Mouse (Mus musculus): ENCODE data around the gene Smg6. TPM values are rescaled to one million over a fixed set of nuclear protein-coding genes. Genes with fewer than 3 reads are reported as not detected.
A peak's percentile ranks its signal among the peaks of the same experiment; 100 is the strongest.

Smg6 gene
- polyA plus RNA-seq, 1 experiment from 2014 or later = 21.0 TPM

DNA sequence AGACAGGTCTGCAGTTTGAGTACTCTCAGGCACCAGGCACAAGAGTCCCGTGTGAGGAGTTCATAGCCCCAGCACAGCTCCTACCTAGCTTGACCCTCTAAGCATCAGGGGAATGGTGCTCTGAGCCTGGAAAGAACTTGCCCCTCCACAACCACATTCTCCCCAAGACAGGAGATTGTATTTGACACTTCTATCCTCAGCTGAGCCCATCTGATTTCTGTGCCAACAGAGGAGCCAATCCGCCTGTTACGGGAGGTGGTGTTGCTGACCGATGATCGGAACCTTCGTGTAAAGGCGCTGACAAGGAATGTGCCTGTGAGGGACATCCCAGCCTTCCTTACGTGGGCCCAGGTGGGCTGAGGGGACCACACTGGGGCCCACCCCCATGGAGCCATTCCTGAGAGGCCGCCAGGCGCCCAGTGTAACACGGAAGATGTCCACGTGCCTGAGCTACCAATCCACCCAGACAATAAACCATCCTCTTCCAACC is 237.0 kb downstream of the Smg6 start:
- Histone ChIP-seq H3K4me1 (peaks cover 50% of the 10 kb centered on the region), H3K4me3 (no peak overlapping the region), H3K36me3 (replicated peaks) (peaks cover 66% of the 10 kb centered on the region), H3K27me3 (replicated peaks; ENCODE audit: low read depth, poor library complexity, severe bottlenecking) (peaks cover 54% of the 10 kb centered on the region), H3K27ac (replicated peaks) (no peak overlapping the region), H3K9me3 (no peaks in the 10 kb centered on the region)
- DNase-seq (ENCODE audit: low spot score) = no peak
- 92% methylated on average over 12 of the region's 12 CpGs for WGBS

DNA sequence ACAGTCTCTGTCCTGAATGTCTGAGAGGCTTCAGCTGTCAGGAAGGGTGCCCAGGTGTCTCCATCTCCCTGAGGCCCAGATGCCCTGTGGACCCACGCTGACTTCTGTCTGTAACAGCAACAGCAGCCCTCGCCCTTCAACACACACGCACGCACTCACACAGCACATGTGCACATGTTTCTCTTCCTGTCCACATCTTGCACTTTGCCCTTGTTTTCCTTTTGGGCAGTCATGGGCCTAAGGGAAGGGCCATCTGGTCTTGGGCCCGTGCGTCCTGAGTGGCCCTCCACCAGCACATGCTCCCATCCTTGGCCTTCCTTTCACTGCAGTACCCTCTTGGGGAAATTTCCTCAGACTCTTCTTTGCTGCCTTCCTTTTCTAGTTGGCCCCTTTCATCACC is 237.8 kb downstream of the Smg6 start:
- no peak for DNase-seq (ENCODE audit: low spot score)
- H3K27me3 ChIP-seq (replicated peaks; ENCODE audit: low read depth, poor library complexity, severe bottlenecking) = peaks cover 62% of the 10 kb centered on the region
- WGBS = 82% methylated on average over 6 of the region's 6 CpGs
- peaks cover 63% of the 10 kb centered on the region for H3K36me3 ChIP-seq (replicated peaks)
- H3K9me3 ChIP-seq = no peaks in the 10 kb centered on the region
- H3K4me3 ChIP-seq = no peak overlapping the region
- no peak overlapping the region for H3K27ac ChIP-seq (replicated peaks)
- H3K4me1 ChIP-seq = peaks cover 50% of the 10 kb centered on the region

DNA sequence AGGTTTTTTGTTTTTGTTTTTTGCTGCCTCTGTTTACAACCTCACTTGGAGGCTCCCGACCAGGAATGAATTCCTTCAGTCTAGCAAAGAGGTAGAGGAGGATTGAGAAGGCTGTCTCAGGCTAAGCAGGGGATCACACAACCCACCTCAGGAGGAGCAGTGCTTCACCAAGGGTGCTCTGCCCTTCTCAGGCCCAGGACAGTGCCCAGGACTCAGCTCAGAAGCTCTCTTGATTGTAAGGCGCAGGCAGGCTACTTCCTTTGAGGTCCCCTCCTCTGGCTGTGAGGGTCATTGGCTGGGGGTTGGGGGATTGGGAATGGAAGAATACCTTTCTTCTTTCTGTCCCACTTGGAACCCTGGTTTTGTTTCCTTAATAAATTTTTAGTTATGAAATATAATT is 238.4 kb downstream of the Smg6 start:
- Histone ChIP-seq H3K27me3 (replicated peaks; ENCODE audit: low read depth, poor library complexity, severe bottlenecking) (peaks cover 68% of the 10 kb centered on the region), H3K9me3 (no peaks in the 10 kb centered on the region), H3K27ac (replicated peaks) (no peak overlapping the region), H3K4me3 (no peak overlapping the region), H3K4me1 (peaks cover 51% of the 10 kb centered on the region), H3K36me3 (replicated peaks) (peaks cover 56% of the 10 kb centered on the region)
- 83% methylated on average over 2 of the region's 2 CpGs for WGBS
- DNase-seq (ENCODE audit: low spot score) = no peak

DNA sequence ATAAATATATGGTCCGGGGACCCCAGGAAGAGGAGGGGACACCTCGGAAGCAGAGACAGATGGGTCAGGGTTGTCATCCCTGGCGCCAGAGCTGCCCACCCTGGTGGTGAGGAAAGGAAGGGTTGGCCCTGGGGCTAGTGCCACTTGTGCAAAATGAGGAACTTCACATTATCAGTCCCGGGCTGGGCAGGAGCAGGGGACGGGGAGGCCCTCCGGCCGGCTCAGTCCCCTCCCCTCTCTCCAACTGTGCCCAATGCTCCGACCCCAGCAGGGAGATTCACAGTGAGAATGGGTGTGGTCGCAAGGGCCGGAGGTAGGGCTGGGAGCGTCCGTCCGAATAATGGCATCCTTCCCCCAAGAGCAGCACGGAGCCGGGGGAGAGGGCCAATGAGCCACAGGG is 239.1 kb downstream of the Smg6 start:
- peak; percentile 28 for DNase-seq (ENCODE audit: low spot score)
- 13% methylated on average over 15 of the region's 15 CpGs for WGBS
- Histone ChIP-seq H3K4me3 (peak overlapping the region; percentile 58; the same call in 1 of the 2 replicates), H3K27ac (replicated peaks) (no peak overlapping the region), H3K27me3 (replicated peaks; ENCODE audit: low read depth, poor library complexity, severe bottlenecking) (peaks cover 75% of the 10 kb centered on the region), H3K9me3 (no peaks in the 10 kb centered on the region), H3K4me1 (peaks cover 58% of the 10 kb centered on the region), H3K36me3 (replicated peaks) (peaks cover 49% of the 10 kb centered on the region)

DNA sequence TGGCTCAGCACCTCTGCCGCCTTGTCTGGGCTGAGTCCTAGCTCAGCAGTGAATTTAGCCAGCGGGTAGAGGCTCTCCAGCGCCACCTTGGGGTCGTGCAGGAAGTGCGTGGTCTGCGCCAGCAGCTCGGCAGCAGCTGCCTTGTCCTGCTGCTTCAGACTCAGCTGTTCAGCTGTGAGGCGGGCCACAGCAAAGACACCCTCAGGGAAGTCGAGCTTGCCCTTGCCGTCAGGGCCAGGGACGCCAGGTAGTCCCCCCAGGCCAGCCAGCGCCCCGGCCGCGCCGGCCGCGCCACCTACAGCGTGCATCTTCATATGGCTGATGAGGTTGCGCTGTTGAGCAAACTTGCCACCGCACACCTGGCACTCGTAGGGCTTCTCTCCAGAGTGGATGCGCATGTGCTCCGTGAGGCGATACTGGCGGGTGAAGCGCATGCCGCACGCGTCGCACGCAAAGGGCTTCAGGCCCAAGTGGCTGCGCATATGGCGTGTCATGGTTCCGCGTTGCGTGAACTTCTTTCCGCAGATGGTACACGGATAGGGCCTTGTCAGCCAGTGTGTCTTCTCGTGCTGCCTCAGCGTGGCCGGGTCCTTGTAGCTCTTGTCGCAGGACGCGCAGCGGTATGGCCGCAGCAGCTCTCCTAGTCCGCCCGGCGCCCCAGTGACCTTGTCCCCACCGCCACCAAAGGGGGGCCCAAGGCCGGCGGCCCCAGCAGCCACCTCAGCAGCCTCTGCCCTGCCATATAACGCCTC is 240.0 kb downstream of the Smg6 start:
- peaks cover 67% of the 10 kb centered on the region for H3K4me1 ChIP-seq

DNA sequence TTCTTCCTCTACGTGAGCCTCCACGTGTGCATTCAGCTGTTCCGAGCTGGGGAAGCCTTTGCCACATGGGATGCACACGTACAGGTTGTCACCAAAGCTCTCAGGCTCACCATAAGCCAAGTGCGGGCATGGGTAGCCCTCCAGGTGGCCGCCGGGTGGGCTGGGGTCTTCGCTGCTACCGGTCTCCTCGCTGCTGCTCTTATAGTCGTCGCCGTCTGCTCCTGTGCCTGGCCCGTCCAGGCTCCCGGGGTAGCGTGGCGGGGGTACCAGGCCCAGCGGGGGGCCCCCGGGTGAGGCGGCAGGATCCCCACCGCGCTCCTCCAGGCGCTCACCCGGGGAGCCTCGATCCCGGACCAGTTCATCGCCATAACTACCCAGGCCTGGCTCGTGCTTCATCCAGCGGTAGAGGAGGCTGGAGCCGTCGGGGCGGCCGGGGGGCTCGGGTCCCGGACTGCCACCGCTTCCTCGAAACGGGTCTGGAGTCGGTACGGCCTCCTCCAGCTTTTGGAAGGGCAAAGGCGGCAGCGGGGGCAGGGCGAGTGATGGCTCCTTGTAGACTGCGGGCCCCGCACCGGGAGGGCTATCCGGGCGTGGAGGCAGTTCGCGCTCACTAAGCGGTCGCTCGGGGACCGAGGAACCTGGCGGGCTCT is 240.7 kb downstream of the Smg6 start:
- DNase-seq (ENCODE audit: low spot score) = peak; percentile 40
- 3% methylated on average over 55 of the region's 55 CpGs for WGBS
- peak overlapping the region; percentile 36 for H3K27ac ChIP-seq (replicated peaks)
- H3K4me1 ChIP-seq = peaks cover 69% of the 10 kb centered on the region
- H3K36me3 ChIP-seq (replicated peaks) = peaks cover 34% of the 10 kb centered on the region
- H3K27me3 ChIP-seq (replicated peaks; ENCODE audit: low read depth, poor library complexity, severe bottlenecking) = peaks cover 91% of the 10 kb centered on the region
- no peaks in the 10 kb centered on the region for H3K9me3 ChIP-seq
- H3K4me3 ChIP-seq = peak overlapping the region; percentile 58

More for the DNA sequence above, 240.0 kb downstream of the Smg6 start:
- Histone ChIP-seq H3K36me3 (replicated peaks) (peaks cover 41% of the 10 kb centered on the region), H3K27ac (replicated peaks) (no peak overlapping the region), H3K4me3 (peak overlapping the region; percentile 58), H3K9me3 (no peaks in the 10 kb centered on the region), H3K27me3 (replicated peaks; ENCODE audit: low read depth, poor library complexity, severe bottlenecking) (peaks cover 84% of the 10 kb centered on the region)
- WGBS = 3% methylated on average over 54 of the region's 54 CpGs
- peak; percentile 80 for DNase-seq (ENCODE audit: low spot score)

DNA sequence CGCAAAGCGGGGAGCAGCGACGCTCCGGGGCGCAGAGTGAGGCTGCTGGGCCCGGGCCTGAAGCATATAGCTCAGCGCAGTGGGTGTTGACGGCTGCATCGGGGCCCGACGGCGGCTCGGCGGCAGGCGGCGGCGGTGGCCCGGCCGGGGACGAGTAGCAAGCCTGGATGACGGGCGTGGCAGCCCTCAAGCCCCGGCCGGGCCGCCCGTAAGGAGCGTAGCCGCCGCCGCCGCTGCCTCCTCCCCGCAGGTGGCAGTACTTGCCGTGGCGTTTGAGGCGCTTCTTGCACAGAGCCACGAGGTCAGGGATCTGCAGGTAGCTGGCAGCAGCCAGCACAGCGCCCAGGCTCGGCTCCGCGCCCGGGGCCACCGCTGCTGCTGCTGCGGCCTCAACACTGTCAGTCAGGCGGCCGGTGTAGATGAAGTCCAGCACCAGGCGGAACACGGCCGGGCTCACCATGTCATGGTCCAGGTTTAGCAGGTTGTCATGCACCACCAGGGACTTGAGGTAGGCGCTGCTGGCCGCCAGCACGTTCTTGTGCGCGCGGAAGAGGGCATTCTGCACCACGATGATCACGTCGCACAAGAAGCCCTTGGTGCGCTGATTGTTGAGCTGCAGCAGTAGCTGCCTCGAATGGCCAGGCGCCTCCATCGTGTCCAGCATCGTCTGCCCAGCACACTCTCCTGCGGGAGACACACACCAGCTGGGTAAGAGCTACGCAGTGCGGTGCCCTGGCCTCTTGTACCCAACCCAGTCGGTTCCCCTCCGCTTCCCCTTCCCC is 241.4 kb downstream of the Smg6 start:
- Histone ChIP-seq H3K27ac (replicated peaks) (peak overlapping the region; percentile 36), H3K4me1 (peaks cover 68% of the 10 kb centered on the region), H3K9me3 (no peaks in the 10 kb centered on the region), H3K36me3 (replicated peaks) (peaks cover 26% of the 10 kb centered on the region), H3K27me3 (replicated peaks; ENCODE audit: low read depth, poor library complexity, severe bottlenecking) (peaks cover 98% of the 10 kb centered on the region), H3K4me3 (peak overlapping the region; percentile 58)
- peak; percentile 67 for DNase-seq (ENCODE audit: low spot score)
- 2% methylated on average over 68 of the region's 68 CpGs for WGBS

DNA sequence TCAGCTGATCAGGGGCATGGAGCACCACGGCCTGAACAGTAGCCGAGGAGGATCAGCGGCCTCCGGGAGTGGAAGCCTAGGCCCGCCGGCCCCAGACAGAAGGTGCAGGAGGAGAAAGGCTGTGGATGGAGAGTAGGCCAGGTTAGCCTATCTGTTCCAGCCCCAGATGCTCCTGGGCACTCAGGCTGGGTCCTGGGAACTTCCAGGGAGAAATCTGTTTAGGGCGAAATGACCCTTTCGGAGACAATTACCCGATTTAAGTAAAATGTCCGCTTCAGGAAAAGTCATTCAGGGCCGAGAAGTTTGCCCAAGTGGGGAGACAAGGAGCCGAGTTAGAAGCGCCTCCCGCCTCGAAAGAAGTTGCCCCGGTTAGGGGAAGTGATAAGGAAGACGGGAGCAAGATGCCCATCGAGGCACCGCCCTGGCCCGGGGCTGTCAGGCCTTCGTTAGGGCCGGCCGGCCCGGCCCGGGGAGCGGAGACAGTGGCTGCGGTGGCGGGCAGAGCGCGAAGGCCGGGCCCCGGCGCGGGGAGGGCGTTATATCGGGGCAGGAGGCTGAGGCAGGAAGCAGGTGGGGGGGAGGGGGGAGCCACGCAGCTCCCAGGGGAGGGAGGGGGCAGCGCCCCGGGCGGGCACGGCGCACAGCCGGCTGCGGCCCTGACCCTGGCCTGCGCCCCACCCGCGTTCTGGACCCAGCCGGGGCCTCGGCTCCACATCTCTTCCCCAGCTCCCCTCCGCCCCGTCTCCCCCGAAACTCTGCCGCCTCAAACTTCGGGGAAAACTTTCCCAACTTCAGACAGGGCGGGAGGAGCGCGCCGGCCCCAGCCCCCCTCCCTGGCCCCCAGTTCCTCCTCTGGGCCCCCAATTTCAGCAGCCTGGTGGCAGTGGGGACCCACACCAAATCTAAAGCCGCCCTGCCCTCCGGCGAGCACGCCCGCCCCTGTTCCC is 242.3 kb downstream of the Smg6 start:
- Histone ChIP-seq H3K36me3 (replicated peaks) (peaks cover 18% of the 10 kb centered on the region), H3K4me1 (peaks cover 76% of the 10 kb centered on the region), H3K27ac (replicated peaks) (peak overlapping the region; percentile 77), H3K4me3 (peak overlapping the region; percentile 58), H3K9me3 (no peaks in the 10 kb centered on the region), H3K27me3 (replicated peaks; ENCODE audit: low read depth, poor library complexity, severe bottlenecking) (peaks cover 100% of the 10 kb centered on the region)
- DNase-seq (ENCODE audit: low spot score) = peak; percentile 46
- WGBS = 3% methylated on average over 63 of the region's 63 CpGs

DNA sequence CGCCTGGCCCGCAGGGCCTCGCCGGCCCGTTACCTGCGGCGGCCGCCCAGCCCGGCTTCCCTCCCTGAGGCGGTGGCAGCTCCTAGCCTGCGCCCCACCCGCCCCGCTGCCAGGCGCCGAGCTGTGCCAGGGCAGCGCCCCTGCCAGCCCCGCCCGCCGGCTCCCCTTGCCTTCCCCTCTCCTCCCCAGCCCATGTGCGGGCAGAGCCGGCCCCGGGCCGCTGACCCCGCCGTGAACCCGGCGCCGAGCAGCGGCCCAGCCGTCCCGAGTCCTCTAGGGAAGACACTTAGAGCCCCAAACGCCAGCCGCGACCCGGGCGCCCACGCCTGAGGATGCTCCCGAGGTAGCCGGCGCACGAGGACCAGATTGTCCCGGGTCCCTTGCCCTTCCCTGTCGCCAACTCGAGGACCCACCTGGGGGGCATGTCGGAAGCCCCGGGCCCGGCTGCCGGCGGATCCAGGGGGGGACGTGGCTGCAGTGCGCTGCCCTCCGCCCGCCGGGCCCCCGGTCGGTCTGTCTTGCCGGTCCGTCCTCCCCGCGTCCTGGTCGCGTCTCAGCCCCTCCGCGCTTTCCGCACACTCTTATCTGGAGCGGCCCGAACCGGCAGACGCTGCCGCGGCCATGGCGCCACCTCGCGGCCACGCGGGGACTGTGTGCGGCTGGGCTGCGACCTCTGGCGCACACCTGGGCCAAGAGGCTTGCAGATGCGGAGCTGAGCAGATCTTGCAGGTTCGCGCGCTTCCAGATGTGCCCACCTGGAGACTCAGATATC is 243.2 kb downstream of the Smg6 start:
- DNase-seq (ENCODE audit: low spot score) = peak; percentile 91
- peaks cover 10% of the 10 kb centered on the region for H3K36me3 ChIP-seq (replicated peaks)
- peak overlapping the region; percentile 58 for H3K4me3 ChIP-seq
- WGBS = under 1% methylated on average over 83 of the region's 83 CpGs
- H3K9me3 ChIP-seq = no peaks in the 10 kb centered on the region
- peaks cover 100% of the 10 kb centered on the region for H3K27me3 ChIP-seq (replicated peaks; ENCODE audit: low read depth, poor library complexity, severe bottlenecking)
- peaks cover 85% of the 10 kb centered on the region for H3K4me1 ChIP-seq
- H3K27ac ChIP-seq (replicated peaks) = peak overlapping the region; percentile 77

DNA sequence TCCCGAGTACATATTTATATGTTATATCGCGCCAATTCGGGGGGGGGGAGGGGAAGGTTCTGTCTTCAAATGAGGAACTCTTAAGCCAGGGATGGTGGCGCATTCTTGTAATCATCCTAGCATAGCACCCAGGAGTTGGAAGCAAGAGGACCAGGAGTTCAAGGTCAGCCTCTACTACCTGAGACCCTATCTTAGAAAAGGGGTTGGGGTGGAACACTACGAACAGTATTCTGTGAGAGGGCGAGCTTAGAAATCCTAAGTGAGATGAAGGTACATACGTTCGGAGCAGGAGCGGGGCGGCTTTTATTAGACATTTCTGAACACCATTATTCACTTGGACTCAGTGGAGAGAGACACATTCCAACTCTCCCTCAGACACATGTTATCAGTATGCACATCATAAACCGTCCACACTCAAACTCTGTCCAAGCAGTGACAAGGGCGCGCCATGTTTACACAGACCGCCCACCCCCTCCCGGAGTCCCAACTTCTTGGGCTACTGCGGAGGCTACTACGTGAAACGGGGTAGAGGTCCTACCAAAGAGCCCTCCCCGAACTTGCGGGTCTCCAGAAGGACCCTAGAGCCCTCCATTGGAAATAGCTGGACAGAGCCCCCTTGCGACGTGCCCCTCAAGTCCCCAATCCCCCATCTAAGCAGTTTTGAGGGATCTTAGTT is 243.9 kb downstream of the Smg6 start, which contains the start of gene Hic1:
Gene Hic1, minus strand, starts transcription at position 115 of the 676 bp plus-strand sequence.
- peaks cover 89% of the 10 kb centered on the region for H3K4me1 ChIP-seq
- H3K27me3 ChIP-seq (replicated peaks; ENCODE audit: low read depth, poor library complexity, severe bottlenecking) = peaks cover 98% of the 10 kb centered on the region
- H3K36me3 ChIP-seq (replicated peaks) = peaks cover 4% of the 10 kb centered on the region; the same call in 1 of the 2 replicates
- no peaks in the 10 kb centered on the region for H3K9me3 ChIP-seq
- WGBS = 6% methylated on average over 23 of the region's 23 CpGs
- H3K27ac ChIP-seq (replicated peaks) = peak within 1 kb of the TSS; percentile 77
- DNase-seq (ENCODE audit: low spot score) = peak; percentile 22
- H3K4me3 ChIP-seq = peak within 1 kb of the TSS; percentile 59

Measured in embryonic facial prominence, embryonic 10.5 days (tissue).